Mouse (Mus musculus): Measurements from ENCODE around the gene Ceacam12. TPM values are rescaled to one million over a fixed set of nuclear protein-coding genes. Genes with fewer than 3 reads are reported as not detected.
"Not testable (repeated sequence)": the region's sequence is repeated elsewhere in the genome, so short reads cannot be mapped to it uniquely, and the experiment has no call there.

Ceacam12 gene
- not detected in 2 replicates for polyA plus RNA-seq (2015; fragmentation: Nextera tagmentation; extraction: Ambion mirVana)

DNA sequence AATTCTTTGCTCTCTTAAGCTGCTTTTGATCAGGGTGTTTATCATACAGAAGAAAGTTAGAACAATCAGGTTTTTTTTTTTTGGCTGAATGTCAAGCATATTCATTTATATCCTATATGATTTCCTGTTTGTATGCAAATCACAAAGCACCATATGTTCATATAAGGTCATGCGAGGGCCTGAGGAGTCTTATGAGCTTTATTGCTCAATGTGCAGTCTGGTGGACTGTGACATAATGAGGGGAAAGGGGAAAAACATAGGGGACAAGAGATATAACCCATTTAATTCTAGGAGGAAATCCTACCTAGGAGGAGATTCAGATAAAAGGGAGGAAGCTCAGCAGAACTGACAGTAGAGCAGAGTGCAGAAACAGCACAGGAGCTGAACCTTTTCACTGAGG, at the start of gene Ceacam12:
TSS of gene Ceacam12 (plus strand) at position 301 of the 400 bp plus-strand sequence.
- Histone ChIP-seq H3K9ac (no peak within 1 kb of the TSS), H3K27ac (no peak within 1 kb of the TSS), H3K4me1 (no peaks in the 10 kb centered on the region), H3K4me3 (no peak within 1 kb of the TSS), H3K9me3 (replicated peaks) (peaks cover 68% of the 10 kb centered on the region), H3K36me3 (ENCODE audit: poor library complexity, severe bottlenecking) (no peaks in the 10 kb centered on the region), H3K4me2 (no peak within 1 kb of the TSS), H3K27me3 (no peaks in the 10 kb centered on the region)
- 64% methylated on average over 1 of the region's 1 CpGs for WGBS
- no peak for ATAC-seq

DNA sequence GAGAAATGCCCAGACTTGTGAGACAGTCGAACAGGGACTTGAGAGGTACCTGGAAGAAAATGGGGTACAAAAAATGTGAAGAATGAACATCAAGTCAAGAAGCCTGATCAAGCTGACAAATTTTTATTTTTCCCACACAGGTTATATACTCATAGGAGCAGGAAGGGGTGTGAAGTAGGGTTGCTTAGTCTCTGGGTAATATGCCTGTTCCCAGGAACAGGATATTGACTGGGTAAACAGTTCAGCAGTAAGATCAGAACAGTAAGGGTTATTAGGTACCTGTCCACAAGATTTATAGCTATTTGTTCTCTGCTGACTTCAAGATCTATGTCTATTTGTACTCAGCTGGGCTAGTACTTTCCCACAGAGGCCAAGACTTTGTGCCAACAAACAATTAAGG, 8.1 kb downstream of the Ceacam12 start:
- peaks cover 63% of the 10 kb centered on the region for H3K9me3 ChIP-seq (replicated peaks)
- ATAC-seq; H3K36me3 ChIP-seq (ENCODE audit: poor library complexity, severe bottlenecking); H3K4me1 ChIP-seq; H3K4me3 ChIP-seq; H3K27me3 ChIP-seq; H3K4me2 ChIP-seq; H3K9ac ChIP-seq; H3K27ac ChIP-seq: not testable (repeated sequence)
- WGBS = 86% methylated on average over 1 of the region's 1 CpGs

DNA sequence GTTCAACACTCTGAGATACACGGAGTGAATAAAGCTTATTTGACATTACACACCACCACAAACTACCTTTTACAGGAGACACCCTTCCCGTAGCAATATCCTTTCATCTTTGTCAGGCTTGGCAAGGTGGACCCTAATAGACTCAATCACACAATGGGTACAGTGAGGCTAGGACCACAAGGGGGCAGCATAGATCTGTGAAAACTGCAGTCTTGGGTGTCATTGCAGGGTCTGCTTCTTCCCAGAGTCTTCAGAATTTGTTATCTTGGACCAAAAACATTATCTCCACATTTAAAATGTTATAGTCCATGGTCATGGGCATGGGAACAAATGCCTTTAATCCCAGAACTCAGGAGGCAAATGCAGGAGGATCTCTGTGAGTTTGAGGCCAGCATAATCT, 35.1 kb downstream of the Ceacam12 start:
- no peak overlapping the region for H3K4me2 ChIP-seq
- WGBS = 46% methylated on average over 2 of the region's 2 CpGs

More for the DNA sequence above, 35.1 kb downstream of the Ceacam12 start:
- Histone ChIP-seq H3K9me3 (replicated peaks) (peaks cover 49% of the 10 kb centered on the region), H3K36me3 (ENCODE audit: poor library complexity, severe bottlenecking) (no peaks in the 10 kb centered on the region), H3K27ac (no peak overlapping the region), H3K4me1 (no peaks in the 10 kb centered on the region), H3K4me3 (no peak overlapping the region), H3K27me3 (no peaks in the 10 kb centered on the region), H3K9ac (no peak overlapping the region)
- ATAC-seq = no peak

Small RNAs within 50 kb of the gene (microRNA-seq; reads per million reads assigned to microRNA genes)
- not detected for gene Gm22414

Other genes with a start within 250 kb of the Ceacam12 start
- not detected in 2 replicates for gene Gm5155, start 194.2 kb upstream of the Ceacam12 start, polyA plus RNA-seq (2015; fragmentation: Nextera tagmentation; extraction: Ambion mirVana)
- gene Ceacam11, start 93.8 kb upstream of the Ceacam12 start, polyA plus RNA-seq (2015; fragmentation: Nextera tagmentation; extraction: Ambion mirVana) = not detected in 2 replicates
- gene Ceacam13, start 56.0 kb upstream of the Ceacam12 start, polyA plus RNA-seq (2015; fragmentation: Nextera tagmentation; extraction: Ambion mirVana) = not detected in 2 replicates
- gene Igfl3, start 110.6 kb downstream of the Ceacam12 start, polyA plus RNA-seq (2015; fragmentation: Nextera tagmentation; extraction: Ambion mirVana) = not detected in 2 replicates
- gene Mill1, start 179.4 kb downstream of the Ceacam12 start, polyA plus RNA-seq (2015; fragmentation: Nextera tagmentation; extraction: Ambion mirVana) = not detected in 2 replicates